Mouse (Mus musculus) liver, embryonic 18 days (tissue): ENCODE measurements around the gene Gm29735. TPM values are rescaled to one million over a fixed set of nuclear protein-coding genes. Genes with fewer than 3 reads are reported as not detected.

ENCODE experiments used
- polyA plus RNA-seq: library from polyadenylated mRNA; depleted of rRNA; stranded (reverse); fragments of >200 nt; gene quantifications from 2 replicates; pipeline ENCODE4 v1.2.3, GENCODE M21; 2012; rRNA removed

The Gm29735 gene
- polyA plus RNA-seq = not detected in 2 replicates

DNA sequence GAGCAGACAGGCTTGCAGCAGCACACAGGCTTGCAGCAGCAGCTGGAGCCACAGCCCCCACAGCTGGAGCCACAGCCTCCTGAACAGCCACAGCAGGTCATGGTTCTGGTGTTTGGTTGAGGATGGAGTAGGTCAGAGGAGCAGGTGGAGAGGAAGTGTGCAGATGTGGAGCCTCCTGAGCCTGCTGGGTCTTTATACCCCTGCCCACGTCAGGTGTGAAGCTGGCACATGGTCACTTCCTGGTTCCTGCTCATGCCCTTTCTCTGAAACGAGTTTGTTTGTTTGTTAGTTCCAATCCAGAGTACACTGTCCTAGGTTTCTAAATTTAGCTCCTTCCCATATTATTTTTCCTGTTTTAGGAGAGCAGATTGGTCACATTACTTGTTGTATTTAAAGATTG lies at the start of gene Gm29735:
Gm29735 (minus strand) TSS at position 101 of the 400 bp plus-strand sequence.

GRCm38 (mm10) chr7:142201064-142201463 lies 44.2 kb upstream of the Gm29735 start, which contains the start of gene Krtap5-3:
Gene Krtap5-3 (plus strand): TSS chr7:142201364.

GRCm38 (mm10) chr7:142190289-142190688 lies 33.4 kb upstream of the Gm29735 start, which contains the start of gene Gm10153:
Gene Gm10153 (minus strand): TSS chr7:142190389.

DNA sequence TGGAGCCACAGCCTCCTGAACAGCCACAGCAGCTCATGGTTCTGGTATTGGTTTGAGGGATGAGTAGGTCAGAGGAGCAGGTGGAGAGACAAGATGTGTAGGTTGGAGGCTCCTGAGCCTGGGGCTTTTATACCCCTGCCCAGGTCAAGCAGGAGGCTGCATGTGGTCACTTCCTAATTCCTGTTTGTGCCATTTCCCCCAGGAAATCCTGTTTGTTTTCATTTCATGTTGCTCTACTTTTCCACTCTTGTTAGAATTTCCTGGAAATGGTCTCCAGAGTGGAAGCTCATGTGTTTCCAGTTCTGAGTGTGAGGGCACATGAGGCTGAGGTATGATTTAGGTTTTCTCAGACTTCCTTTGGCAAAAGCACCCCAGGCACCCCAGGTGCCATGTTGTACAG lies 19.0 kb upstream of the Gm29735 start, which contains the start of gene Krtap5-2:
Krtap5-2 (minus strand) TSS at position 101 of the 400 bp plus-strand sequence.

DNA sequence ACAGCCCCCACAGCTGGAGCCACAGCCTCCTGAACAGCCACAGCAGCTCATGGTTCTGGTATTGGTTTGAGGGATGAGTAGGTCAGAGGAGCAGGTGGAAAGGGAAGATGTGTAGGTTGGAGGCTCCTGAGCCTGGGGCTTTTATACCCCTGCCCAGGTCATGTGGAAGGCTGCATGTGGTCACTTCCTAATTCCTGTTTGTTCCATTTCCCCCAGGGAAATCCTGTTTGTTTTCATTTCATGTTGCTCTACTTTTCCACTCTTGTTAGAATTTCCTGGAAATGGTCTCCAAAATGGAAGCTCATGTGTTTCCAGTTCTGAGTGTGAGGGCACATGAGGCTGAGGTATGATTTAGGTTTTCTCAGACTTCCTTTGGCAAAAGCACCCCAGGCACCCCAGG lies 8.7 kb upstream of the Gm29735 start, which contains the start of gene Gm4553:
Gm4553 (minus strand) TSS at position 101 of the 400 bp plus-strand sequence.

DNA sequence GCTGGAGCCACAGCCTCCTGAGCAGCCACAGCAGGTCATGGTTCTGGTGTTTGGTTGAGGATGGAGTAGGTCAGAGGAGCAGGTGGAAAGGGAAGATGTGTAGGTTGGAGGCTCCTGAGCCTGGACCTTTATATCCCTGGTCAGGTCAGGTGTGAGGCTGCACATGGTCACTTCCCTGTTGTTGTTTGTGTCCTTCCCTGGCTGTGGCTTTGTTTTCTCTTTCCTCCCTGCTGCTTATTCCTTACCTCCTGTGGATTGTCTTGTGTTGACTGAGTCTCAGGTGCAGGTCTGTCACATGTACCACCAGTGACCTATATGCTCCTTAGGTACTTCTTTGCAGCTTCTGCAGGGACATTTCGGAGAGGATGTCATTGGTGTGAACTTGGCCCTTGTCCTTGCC lies 12.4 kb downstream of the Gm29735 start, which contains the start of gene Gm45337:
Gm45337 (minus strand) TSS at position 101 of the 400 bp plus-strand sequence.

GRCm38 (mm10) chr7:142135934-142136333 lies 21.0 kb downstream of the Gm29735 start, which contains the start of gene Gm39115:
Gene Gm39115 (minus strand): TSS chr7:142136034.

DNA sequence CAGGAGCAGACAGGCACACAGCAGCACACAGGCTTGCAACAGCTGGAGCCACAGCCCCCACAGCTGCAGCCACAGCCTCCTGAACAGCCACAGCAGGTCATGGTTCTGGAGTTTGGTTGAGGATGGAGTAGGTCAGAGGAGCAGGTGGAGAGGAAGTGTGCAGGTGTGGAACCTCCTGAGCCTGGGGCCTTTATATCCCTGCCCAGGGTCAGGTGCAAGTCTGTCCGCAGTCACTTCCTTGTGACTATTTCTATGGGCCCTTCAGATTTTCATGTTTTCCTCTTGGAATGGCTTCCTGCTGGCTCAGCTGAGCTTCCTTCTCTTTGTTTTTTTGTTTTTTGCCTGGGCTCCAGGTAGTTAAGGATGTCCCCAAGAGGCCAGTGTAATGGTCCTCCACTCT lies 36.3 kb downstream of the Gm29735 start, which contains the start of gene Gm45618:
Gm45618 (minus strand) TSS at position 101 of the 400 bp plus-strand sequence.

Other genes starting within 250 kb of the Gm29735 start
- 16.6 and 17.1 TPM in 2 replicates for gene Tollip, start 238.6 kb downstream of the Gm29735 start, polyA plus RNA-seq
- gene Brsk2, start 207.4 kb downstream of the Gm29735 start, polyA plus RNA-seq = not detected in 2 replicates
- 26.5 and 26.9 TPM in 2 replicates for gene Mob2, start 96.0 kb downstream of the Gm29735 start, polyA plus RNA-seq
- 1.4 TPM in 2 replicates for gene Dusp8, start 61.3 kb downstream of the Gm29735 start, polyA plus RNA-seq
- gene Gm45618, start 36.4 kb downstream of the Gm29735 start, polyA plus RNA-seq = not detected in 2 replicates
- gene Gm39115, start 21.1 kb downstream of the Gm29735 start, polyA plus RNA-seq = not detected in 2 replicates
- gene Gm45337, start 12.5 kb downstream of the Gm29735 start, polyA plus RNA-seq = not detected in 2 replicates
- not detected in 2 replicates for gene Gm4553, start 8.6 kb upstream of the Gm29735 start, polyA plus RNA-seq
- gene Krtap5-2, start 18.9 kb upstream of the Gm29735 start, polyA plus RNA-seq = not detected in 2 replicates
- not detected in 2 replicates for gene Gm10153, start 33.3 kb upstream of the Gm29735 start, polyA plus RNA-seq
- not detected in 2 replicates for gene Krtap5-3, start 44.3 kb upstream of the Gm29735 start, polyA plus RNA-seq
- gene Gm7579, start 54.7 kb upstream of the Gm29735 start, polyA plus RNA-seq = not detected in 2 replicates
- not detected in 2 replicates for gene Krtap5-5, start 72.9 kb upstream of the Gm29735 start, polyA plus RNA-seq
- gene Gm40460, start 84.0 kb upstream of the Gm29735 start, polyA plus RNA-seq = not detected in 2 replicates
- gene Gm2431, start 101.2 kb upstream of the Gm29735 start, polyA plus RNA-seq = not detected in 2 replicates
- gene Gm4559, start 117.2 kb upstream of the Gm29735 start, polyA plus RNA-seq = not detected in 2 replicates
- not detected in 2 replicates for gene Krtap5-1, start 140.0 kb upstream of the Gm29735 start, polyA plus RNA-seq
- gene Krtap5-4, start 146.4 kb upstream of the Gm29735 start, polyA plus RNA-seq = not detected in 2 replicates
- 1.9 and 2.0 TPM in 2 replicates for gene Ifitm10, start 216.6 kb upstream of the Gm29735 start, polyA plus RNA-seq
- 0.48 and 0.60 TPM in 2 replicates for gene Gm49369, start 225.6 kb upstream of the Gm29735 start, polyA plus RNA-seq
- gene Ctsd, start 230.9 kb upstream of the Gm29735 start, polyA plus RNA-seq = 286 and 330 TPM in 2 replicates